Mouse (Mus musculus) spleen, postnatal 10 days (tissue): ENCODE measurements around the gene Nt5dc3.

Experiments
- DNase-seq, 2 experiments: peaks; one replicate each; pipeline ENCODE4 v3.0.0; 2021 to 2022; ENCODE audit warnings: low spot score in 2 of 2

Gene Nt5dc3

DNA sequence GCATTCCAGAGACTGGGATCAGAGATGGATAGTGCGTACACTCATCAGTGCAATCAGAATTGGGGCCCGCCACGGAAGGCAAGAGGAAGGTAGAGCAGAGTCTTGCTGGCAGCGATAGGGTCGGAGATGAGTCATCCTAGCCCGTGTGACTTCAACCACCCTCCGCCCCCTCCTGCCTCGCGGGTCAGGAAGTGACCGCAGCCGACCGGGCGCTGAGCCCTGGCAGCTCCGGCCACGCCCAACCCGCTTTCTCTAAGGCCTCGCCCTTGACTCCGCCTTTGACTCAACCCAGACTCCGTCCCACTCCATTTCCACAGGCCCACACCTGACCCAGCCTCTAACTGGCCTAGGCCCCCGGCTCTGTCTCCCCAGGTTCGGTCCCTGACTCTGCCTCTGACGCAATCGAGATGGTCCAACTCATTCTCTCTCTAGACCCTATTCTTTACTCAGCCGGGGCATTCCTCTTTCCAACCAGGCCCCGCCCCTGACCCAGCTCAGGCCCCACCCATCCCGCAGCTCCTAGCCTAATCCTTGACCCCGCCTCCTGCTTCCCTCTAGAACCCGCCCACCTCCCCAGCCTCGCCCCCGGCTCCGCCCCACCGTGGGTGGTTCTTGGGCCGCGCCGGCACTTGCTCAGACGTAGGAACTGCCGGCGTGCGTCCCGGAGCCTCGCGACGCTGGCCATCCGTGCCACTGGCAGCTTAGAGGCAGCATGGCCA is at the start of gene Nt5dc3:
Gene Nt5dc3 (plus strand): TSS at position 608 of the 719 bp plus-strand sequence.
- peak; percentile 93 to 96 for DNase-seq

DNA sequence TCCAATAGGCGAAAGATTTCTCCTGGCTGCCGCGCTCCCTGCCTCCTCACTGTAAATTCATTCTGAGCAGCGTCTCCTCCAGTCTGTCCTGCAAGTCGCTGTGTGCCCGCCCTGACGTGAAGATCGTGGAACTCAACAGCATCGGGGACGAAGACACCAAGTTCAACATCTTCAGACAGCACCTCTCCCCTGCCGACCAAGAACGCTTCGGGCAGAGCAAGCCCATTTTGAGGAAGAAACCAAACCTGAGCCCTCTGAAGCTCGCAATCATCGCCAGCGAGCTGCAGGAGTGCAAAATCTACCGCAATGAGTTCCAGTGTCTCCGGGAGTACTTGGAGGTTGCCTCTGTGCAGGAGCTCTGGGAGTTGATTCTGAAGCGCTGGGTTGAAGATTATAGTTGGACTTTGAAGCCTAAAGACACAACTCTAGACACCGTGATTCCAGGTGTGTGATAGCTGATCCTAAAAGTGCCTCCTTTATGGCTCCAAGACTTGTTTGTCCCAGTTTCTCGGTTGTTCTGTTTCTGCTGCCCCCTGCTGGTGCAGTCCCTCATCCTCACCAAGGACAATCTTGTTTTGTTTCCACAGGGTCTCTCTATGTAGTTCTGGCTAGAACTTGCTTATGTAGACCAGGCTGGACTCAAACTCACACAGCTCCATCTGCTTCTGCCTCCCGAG is 47.8 kb upstream of the Nt5dc3 start:
- DNase-seq = peak; percentile 72 to 90

DNA sequence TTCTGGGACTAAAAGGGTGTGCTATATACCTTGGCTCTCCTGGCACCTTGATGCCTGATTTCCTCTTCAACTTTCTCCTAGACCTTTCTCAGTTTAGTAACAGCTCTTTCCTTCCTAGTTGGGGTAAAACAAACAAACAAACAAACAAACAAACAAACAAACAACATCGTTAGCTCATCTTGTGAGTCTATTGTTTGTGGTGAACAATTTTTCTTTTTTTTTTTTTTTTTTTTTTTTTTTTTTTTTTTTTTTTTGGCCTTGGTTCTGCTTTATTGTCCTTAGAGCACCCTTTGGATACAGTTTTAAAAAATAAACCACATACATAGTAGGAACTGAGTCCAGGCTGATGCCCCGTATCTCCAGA is 47.3 kb upstream of the Nt5dc3 start:
- no peak for DNase-seq

DNA sequence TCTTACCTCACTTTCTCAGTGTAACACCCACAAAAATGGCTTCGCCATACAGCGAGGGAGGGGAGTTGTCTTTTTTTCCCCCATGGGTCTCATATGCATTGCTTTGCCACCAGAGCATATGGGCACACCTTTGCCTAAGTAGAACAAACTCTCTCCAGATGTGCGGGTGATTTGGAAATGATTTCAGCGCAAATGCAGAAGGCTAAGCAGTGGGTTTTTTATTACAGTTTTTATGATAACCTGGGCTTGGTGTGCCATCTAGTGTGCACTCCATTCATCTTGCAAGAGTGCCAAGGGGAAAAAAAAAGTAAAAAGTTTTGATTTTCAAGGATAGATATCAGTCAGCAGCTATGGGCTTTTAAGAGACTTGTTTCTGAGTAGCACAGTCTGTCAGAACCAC is 43.8 kb upstream of the Nt5dc3 start:
- no peak for DNase-seq

DNA sequence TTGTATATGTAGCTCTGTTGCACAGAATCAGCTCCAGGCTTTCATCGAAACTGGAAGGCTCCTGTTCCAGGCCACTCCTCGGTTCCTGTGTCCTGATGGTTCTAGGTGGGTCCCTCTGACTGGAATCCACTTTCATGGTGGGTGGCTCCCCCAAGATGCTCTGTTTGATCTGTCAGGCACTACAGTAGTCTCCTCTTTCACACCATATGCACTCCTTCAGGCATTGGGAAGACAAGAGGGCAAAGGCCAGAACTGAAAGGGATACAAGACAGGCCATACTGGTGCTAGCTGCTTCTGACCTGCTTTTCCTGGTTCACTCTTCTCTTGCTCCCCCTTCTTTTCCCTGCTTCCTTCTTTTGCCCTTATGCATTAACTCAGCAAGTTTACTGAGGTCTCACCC is 35.9 kb upstream of the Nt5dc3 start:
- no peak for DNase-seq

DNA sequence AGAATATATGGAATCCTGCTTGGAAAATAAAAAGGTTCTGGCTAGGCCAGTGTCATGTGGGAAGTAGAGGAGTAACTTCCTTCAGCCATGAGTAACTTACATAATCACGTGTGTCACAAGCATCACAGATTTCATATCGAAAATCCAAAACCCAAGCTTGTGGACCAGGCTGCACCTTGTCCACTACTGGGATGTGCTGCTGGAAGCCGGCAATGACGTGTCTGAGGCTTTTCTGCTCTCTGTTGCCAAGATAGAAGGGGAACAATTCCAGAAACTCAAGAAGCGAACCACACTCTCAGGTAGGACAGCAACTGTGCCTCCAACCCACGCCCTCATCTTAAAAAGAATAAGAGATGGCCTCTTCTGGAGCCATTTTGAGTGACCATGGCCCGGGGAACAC is 34.5 kb upstream of the Nt5dc3 start:
- no peak for DNase-seq

DNA sequence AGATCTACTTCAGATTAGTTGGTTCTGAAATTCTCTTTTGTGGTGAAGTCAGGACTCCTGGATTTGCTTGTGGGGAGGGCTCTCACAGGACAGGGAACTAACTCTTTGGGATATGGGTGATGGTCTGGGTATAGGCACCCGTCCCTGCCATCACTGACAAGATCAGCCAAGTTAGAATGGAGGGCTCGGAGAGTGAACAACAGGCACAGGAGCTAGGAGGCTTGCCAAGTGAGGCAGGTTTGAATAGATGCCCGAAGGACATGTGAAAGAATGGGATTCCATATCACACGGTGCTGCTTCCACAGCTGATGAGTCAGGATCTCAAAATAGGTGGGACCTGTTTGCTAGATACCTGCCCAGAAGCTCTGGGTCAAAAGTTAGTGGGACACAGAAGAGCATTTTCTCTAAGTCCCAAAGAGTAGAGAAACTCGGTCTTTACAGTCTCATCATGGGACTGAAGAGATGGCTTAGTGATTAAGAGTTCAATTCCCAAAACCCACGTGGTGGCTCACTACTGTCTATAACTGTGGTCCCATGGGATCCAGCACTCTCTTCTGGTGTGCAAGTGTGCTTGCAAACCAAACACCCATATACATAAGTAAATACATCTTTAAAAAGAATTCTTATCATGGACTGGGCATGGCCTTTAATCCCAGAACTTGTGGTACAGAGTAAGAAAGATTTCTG is 22.8 kb upstream of the Nt5dc3 start:
- no peak for DNase-seq

DNA sequence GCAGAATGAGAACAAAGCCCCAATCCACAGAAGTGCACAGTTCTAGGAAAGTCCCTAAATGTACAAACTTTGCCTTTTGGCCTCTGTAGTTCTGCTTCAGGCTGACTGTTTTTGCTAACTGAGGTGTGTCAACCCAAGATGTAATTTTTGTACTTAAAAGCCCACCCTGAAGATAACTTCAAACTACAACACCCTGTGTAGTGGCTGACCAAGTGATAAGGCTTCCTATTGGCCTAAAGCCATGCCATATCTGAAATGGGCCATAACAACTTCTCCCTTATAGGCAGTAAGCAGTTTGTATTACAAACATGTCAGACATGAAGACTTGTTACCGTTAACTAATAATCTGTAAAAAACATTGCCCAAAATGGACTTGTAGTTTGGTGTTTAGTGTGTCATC is 21.1 kb upstream of the Nt5dc3 start:
- no peak for DNase-seq

DNA sequence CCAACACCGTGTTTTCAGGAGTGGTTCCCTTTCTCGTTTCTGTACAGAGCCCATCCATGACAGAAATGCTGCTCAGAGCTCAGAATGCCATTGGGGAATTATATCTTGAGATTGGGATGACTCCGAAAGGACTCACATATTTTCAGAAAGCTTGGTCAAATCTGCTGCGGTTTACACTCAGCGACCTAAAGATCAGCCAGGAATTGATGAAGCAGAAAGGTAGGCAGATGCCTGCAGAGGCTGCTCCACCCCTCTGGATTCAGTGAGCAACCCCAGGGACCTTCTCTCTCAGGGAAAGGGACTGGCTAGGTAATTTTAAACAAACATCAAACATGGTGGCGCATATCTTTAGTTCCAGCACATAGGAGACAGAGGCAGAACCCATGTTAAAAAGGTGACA is 20.6 kb upstream of the Nt5dc3 start:
- DNase-seq = no peak

DNA sequence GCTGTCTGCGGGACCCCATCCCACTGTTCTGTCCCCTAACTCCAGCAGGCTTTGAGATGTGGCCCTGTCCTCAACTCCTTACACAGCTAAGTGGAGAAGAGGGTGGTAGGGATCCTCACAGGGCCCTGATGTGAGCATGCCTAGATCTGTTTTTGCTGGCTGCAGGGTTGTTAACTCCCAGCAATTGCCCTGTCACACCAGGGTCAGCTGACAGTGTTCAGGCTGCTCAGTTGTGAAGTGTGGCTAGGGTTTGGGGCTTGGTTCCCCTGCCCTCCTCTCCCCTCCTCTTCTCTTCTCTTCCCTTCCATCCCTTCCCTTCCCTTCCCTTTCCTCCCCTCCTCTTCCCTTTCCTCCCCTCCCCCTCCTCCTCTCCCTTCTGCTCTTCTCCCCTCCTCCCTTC is 17.6 kb upstream of the Nt5dc3 start:
- DNase-seq = no peak

DNA sequence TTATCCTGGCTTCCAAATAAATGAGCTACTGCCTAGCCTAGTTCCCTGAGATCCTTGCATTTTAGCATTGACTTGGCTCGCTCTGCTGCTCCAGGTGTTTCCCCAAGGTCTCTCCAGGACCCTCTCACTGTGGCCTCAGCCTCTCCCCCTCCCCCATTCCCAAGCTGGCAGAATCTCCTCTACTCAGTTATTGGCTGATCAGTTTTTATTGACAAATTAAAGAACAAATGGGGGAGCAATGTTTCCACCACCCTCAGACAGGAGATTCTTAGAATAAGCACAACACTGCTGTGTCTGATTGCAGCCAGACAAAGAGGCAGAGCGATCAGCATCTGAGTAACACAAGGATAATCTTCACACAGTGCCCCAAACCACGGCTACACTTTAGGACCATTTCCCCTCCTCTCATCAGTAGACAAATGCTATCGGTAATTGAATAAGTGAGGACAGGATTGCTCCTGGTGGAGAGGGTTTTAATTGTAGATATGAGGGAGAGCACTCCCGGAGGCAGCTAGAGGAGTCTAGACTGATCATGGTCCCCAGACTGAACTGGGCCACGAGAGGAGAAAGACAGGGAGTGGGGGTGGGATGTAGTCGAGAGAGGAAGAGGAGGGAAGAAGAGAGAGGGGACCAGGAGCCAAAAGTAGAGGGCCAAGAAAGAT is 17.0 kb upstream of the Nt5dc3 start:
- DNase-seq = no peak

DNA sequence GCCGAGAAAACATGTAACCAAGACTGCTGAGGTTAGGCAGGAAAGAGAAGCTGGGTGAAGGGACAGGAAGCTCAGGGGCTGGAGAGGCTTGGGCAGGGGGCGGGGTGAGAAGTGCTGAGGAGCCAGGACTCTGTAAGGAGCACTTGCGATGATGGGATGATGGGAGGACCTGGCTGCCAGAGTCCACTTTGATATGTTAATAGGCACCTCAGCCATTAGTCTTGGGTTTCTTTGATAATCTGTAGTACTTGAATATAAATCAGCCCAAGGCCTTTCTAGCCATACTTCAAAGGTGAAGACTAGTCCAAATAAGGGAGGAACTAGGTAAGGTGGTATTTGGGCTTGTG is 16.4 kb upstream of the Nt5dc3 start:
- no peak for DNase-seq

DNA sequence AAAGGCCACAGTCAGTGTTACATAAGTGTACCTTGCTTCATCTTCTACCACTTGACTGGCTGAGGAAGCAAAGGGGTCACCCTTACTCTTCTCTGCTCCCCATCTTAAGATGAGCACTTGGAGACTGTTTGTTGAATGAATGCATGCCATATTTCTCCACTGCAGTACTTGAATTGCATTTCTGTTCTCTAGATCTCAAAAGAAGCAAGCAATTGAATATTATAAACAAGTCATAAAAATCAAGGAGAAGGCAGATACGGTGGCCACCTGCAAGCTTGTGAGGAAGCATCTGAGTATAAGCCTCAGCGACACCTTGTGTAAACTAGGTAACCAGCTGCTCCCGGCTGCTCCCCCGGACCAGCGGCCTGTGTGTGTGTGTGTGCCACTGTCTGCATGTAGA is 15.1 kb upstream of the Nt5dc3 start, which contains the start of gene Gm49358:
Gene Gm49358 (plus strand): TSS at position 301 of the 400 bp plus-strand sequence.
- no peak for DNase-seq

DNA sequence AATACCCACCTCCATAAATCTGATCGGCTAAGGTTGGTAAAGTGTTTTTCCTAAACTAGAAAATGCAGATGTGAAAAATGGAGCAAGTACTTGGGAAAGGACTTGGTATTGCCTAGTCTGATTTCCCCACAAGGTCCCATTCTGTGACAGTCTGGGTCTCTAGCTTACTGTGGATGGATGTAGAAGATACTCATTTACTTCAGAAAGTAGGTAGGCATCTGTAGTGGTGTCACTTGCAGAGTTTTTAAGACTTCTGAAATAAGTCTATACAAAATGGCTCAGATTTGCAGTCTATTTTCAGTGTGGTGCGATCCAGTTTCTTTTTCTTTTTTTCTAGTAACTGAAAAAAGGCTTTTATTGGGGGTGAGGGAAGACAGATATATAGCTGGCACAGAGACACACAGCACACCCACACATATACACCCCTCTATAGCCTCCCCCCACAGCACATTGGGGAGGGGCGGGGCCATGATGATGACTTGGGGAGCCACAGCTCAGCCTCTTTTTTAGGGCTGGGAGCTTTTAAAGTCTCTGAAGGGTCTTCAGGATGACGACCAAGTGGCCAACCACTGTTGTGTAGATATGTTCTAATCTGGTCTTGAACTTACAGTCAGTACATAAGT is 13.3 kb upstream of the Nt5dc3 start:
- no peak for DNase-seq

DNA sequence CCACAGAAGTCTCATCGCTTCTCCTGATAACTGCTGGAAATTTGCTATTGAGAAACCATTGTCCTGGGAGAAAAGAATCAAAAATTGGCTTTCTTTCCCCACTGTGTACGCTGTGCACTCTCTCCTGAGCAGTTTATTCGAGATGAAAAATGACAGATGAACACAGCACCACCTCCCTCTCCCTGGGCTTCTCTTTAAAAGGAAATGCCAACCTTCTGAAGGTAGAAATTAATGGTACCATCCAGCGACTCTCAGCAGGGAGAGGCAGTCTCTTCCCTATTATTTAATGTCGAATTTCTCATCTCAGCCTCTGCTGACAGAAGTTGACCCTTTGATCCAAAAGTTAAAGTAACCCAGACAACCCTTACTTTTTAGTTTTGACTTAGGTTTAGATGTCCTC is 9.6 kb upstream of the Nt5dc3 start:
- no peak for DNase-seq

DNA sequence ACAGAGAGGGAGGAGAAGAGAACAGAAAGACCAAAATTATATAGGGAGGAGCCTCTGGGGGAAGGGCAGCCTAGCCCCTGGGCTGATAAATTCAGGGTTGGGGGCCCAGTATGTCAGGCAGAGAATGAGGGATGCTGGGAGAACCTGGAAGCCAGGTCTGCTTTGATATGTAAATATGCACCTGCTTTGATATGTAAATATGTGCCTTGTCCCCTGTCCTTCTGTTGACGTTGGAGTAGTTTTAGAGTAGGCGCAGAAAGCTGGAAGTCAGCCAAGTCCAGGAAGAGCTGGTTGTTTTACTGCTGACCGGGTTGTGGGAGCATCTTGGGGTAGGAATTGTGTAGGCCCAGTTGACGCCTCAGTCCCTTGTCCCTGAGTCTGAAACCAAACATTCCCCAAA is 9.0 kb upstream of the Nt5dc3 start:
- no peak for DNase-seq

DNA sequence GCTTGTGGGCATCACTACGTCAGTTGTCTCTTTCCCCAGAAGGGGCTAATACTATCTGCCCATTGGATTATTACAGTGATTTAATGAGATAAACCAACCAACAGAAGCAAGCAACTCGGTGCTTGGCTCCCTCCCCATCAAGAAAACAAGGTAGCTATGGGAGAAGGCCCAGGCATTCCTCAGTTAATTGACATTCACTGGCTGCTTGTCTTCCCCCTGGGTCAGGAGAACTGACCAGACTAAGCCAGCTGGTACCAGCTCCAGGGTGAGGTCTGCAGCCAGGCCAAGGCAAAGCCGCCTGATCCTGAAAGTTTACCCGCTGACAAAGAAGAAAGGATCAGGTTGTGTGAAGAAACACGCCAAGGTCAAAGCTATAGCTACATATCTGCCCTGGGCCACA is 7.1 kb upstream of the Nt5dc3 start:
- no peak for DNase-seq

DNA sequence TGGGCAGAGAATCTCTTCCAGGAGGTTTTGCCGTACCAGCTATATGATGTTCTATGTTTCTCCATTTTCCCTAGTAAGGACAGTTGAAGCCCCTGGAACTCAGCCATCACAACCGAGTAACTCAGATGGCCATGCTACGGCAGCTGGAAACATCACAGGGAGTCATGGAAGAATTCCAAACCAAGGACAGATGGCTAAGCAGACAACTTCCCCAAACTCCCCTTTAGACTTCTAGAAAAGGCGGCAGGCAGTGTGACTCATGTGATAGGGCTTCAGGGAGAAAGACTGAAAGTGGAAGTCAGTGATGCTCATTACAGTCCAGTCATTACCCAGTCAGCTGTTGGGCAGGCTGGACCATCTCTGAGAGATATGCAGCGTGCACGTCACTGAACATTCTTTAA is 6.6 kb upstream of the Nt5dc3 start:
- DNase-seq = no peak

DNA sequence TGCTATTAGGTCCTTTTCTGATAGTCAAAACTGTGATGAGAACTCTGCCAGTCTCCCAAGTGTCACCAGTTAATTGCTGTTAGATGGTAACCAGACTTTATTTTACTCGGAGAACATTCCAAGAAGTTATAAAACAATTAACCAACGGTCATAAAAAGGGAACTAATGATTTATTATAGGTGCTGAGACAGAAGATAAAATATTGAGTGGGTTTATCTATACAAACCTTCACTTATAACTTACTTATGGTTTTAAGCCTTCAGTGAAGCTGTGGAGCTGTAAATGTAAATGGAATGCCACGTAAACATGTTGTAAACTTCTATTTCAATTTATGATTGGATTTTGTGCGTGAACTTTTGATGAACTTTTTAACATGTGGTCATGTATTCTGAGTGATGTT is 5.4 kb upstream of the Nt5dc3 start:
- no peak for DNase-seq

DNA sequence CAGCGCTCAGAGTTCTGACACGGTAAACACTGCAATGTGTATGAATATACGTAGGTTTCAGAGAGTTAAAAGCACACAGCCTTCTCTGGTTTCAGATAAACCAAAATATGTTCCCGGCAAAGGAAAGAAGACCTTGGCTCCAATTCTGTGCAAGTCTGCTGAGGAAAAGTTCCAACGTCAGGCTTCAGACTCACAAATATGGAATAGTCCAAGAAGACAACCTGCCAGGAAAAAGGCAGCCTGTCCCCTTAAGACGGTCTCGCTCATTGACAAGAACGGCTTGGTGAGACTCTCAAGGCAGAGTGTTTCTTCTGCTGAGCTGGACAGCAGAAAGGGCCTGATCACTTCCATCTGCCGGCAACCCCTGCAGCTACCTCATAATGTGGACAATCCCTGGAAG is 2.5 kb upstream of the Nt5dc3 start:
- DNase-seq = no peak

DNA sequence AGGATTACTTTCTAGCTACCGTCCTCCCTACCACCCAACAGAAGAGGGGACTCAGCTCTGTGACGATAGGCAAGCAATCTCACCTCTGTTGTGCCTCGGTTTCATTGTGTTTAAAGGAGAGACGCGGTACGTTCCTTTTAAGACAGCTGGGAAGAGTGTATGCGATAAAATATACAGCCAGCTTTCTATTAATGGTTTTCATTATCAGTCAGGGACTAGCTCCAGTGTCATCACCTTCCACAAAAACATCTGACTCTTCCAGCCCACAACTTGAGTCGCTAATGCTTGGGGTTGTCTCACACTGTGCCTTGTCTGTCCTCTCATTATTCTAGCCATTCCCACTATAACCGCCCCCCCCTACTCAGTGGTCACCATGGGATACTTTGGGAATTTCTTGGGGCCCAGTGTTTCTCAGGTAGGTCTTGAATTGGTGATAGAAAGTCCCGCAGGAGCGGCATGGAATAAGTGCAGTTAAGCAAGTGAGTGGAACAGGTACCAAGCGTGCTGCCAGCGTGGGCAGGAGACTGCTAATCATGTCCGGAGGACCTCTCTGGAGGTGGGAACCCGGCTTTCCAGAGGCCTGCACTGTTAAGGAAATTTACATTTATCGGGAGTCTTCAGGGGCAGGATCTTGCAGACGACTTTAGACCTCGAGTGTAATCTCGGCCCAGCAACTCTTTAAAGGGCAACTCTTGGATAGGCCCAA is 1.0 kb upstream of the Nt5dc3 start:
- peak in 1 of 2 experiments; percentile 26 for DNase-seq
